Mouse (Mus musculus): ENCODE data around the gene Pik3ca.
A peak's percentile ranks its signal among the peaks of the same experiment; 100 is the strongest.

The Pik3ca gene

GRCm38 (mm10) chr3:32397461-32398174, at the start of gene Pik3ca:
Gene Pik3ca (plus strand): TSS chr3:32397671.
- peak; percentile 73 for DNase-seq (ENCODE audit: low read depth, low spot score)

- no peak for DNase-seq (ENCODE audit: low read depth, low spot score)
Observed at GRCm38 (mm10) chr3:32347881-32348280, 49.6 kb upstream of the Pik3ca start.

- DNase-seq (ENCODE audit: low read depth, low spot score) = no peak
Observed at GRCm38 (mm10) chr3:32361221-32361620, 36.2 kb upstream of the Pik3ca start.

GRCm38 (mm10) chr3:32364195-32364594, 33.3 kb upstream of the Pik3ca start:
- DNase-seq (ENCODE audit: low read depth, low spot score) = no peak

- no peak for DNase-seq (ENCODE audit: low read depth, low spot score)
Observed at GRCm38 (mm10) chr3:32364841-32365545, 32.5 kb upstream of the Pik3ca start.

- DNase-seq (ENCODE audit: low read depth, low spot score) = peak; percentile 88
Observed at GRCm38 (mm10) chr3:32365546-32366245, 31.8 kb upstream of the Pik3ca start, which contains the start of gene Zmat3. Gene Zmat3 (minus strand): TSS chr3:32366014.

GRCm38 (mm10) chr3:32366246-32366734, 31.2 kb upstream of the Pik3ca start:
- DNase-seq (ENCODE audit: low read depth, low spot score) = no peak

GRCm38 (mm10) chr3:32367516-32367915, 30.0 kb upstream of the Pik3ca start:
- DNase-seq (ENCODE audit: low read depth, low spot score) = no peak

- DNase-seq (ENCODE audit: low read depth, low spot score) = no peak
Observed at GRCm38 (mm10) chr3:32371957-32372356, 25.5 kb upstream of the Pik3ca start.

GRCm38 (mm10) chr3:32372470-32372869, 25.0 kb upstream of the Pik3ca start:
- DNase-seq (ENCODE audit: low read depth, low spot score) = no peak

- DNase-seq (ENCODE audit: low read depth, low spot score) = no peak
Observed at GRCm38 (mm10) chr3:32373236-32373635, 24.2 kb upstream of the Pik3ca start.

GRCm38 (mm10) chr3:32379891-32380290, 17.6 kb upstream of the Pik3ca start:
- DNase-seq (ENCODE audit: low read depth, low spot score) = no peak

GRCm38 (mm10) chr3:32381556-32381955, 15.9 kb upstream of the Pik3ca start:
- no peak for DNase-seq (ENCODE audit: low read depth, low spot score)

- no peak for DNase-seq (ENCODE audit: low read depth, low spot score)
Observed at GRCm38 (mm10) chr3:32392841-32393240, 4.6 kb upstream of the Pik3ca start.

GRCm38 (mm10) chr3:32393986-32394385, 3.5 kb upstream of the Pik3ca start:
- no peak for DNase-seq (ENCODE audit: low read depth, low spot score)

GRCm38 (mm10) chr3:32395771-32396551, 1.5 kb upstream of the Pik3ca start:
- no peak for DNase-seq (ENCODE audit: low read depth, low spot score)

- peak; percentile 99 for DNase-seq (ENCODE audit: low read depth, low spot score)
Observed at GRCm38 (mm10) chr3:32396794-32397460, 544 bp upstream of the Pik3ca start.

GRCm38 (mm10) chr3:32398175-32398538, 686 bp downstream of the Pik3ca start:
- peak; percentile 53 for DNase-seq (ENCODE audit: low read depth, low spot score)

GRCm38 (mm10) chr3:32398623-32399022, 1.2 kb downstream of the Pik3ca start:
- peak; percentile 16 for DNase-seq (ENCODE audit: low read depth, low spot score)

GRCm38 (mm10) chr3:32399381-32399780, 1.9 kb downstream of the Pik3ca start:
- DNase-seq (ENCODE audit: low read depth, low spot score) = no peak

GRCm38 (mm10) chr3:32399931-32400330, 2.5 kb downstream of the Pik3ca start:
- no peak for DNase-seq (ENCODE audit: low read depth, low spot score)

Data from CD4-positive helper T cell, adult 2 months (primary cell).